Mouse (Mus musculus) megakaryocyte, adult 5-6 weeks (primary cell): ENCODE data around the gene Tamm41. TPM values are rescaled to one million over a fixed set of nuclear protein-coding genes. Genes with fewer than 3 reads are reported as not detected.
A peak's percentile ranks its signal among the peaks of the same experiment; 100 is the strongest.

ENCODE experiments used
- ATAC-seq: 2 replicates; pipeline ENCODE4 v1.8.0; 2016; ENCODE audit warnings: mild to moderate bottlenecking, inconsistent platforms; ENCODE audit not compliant: poor library complexity, severe bottlenecking
- total RNA-seq, 2 experiments: library from RNA; stranded (forward) in 1 of 2; stranded (reverse) in 1 of 2; fragments of 153-499, 151-499 nt in 1 of 2; fragments of 221-1000, 200-1000 nt in 1 of 2; gene quantifications; 2 replicates each; pipeline versions ENCODE4 v1.2.3 to v1.2.4; 2015 to 2017

Gene Tamm41
- total RNA-seq (2015) (22.9 and 24.9 TPM in 2 replicates), total RNA-seq (2017) (29.5 and 31.2 TPM in 2 replicates)

DNA sequence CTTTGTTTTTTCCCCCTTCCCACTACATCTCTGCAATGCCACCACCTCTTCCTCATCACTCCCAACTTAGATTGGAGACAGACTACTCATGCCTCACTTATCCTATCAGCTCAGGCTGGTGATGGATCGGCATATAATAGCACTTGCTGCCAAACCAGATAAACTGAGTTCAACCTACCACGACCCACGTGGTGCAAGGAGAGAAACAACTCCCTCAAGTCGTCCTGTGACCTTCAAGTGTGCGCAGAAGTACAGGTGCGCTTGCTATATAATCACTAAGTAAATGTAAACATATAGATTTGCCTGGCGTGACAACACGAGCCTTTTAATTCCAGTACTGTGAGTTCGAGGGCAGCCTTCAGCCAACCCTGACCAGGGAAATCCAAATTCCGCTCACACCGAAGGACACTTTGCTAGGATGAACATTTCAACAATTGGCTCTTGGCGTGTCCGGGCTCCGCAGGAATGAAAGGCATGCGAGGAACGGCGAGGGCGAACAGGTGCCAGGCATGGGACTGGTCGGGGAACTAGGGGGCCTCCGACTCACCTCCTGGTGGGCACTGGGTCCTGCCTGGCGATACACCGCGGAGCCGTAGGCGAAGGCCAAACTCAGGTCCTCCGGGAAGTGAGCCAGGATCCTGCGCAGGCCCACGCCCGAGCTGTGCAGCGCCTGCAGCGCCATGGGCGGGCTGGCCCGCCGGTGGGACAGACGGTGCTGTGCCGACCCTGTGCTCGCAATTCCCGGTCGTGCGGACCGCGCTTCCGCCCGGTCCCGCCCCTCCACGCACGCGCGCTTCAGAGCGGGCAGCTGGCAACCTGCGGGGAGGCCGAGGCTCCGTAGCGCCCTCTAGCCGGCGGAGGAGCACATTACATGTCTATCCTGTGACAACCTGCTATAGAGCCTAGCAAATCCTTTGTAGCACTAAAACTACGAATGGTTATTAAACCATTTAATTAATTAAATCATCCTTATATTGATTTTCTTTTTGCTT lies at the start of gene Tamm41:
Gene Tamm41 (minus strand): TSS at position 774 of the 992 bp plus-strand sequence.
- peak; percentile 100 for ATAC-seq

DNA sequence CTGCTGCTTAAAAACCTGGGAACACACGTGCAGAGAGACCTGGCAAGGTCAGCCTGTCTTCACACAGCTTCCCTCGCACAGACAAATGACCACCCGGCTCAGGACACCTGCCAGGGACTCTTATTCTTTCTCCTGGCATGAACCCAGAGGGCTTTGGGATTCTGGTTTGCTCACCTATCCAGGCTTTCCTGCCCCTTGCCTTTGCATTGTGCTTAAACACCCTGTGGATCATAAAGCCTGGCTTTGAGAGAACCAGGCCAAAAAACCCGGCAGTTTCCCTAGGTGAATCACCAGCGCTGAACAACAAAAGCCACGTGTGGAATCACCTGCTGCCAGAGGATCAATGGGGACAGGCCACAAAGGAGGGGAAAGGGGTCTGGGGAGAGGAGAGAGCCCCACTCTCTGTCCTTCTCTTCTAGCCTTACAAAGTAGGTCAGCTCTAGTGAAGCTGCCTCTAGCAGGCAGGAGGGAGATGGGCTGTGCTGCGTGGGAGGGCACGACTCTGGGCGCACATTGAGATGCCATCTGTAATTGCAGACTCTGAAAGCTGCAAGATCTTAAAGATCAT lies 47.7 kb upstream of the Tamm41 start:
- no peak for ATAC-seq

DNA sequence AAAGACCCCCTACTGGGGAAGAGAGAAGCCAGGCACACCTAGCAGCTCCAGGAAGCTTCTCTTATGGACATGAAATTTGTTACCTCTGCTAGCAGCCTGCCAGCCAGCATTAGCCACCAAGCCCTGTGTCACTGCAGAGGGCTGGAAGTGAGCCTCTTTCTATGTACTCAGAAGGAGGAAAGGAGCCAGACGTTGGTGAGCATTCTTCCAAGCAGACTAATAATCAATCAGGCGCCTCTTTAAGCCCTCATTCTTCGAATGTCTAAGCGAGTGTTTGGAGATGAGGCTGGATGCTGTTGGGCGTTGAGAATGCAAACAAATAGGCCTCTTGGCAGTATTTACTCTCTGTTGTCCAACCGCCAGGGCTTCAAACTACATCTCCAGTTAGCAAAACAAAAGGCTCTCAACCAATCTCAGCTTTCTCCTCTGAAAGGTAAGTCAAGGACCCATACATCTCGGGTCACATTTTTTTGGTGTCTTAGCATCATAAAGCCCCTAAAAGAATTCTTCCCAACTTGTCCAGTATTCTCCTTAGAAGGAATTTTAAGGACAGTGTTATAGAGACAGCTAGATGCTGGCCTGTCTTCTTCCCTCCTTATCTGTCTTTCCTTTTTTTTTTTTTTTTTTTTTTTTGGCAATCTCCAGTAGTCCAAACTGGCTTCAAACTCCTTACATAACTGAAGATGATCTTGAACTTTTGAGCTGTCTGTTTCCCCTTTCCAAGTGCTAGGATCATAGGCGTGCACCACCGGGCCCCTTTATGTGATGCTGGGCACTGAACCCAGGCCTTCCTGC lies 39.3 kb upstream of the Tamm41 start:
- no peak for ATAC-seq

DNA sequence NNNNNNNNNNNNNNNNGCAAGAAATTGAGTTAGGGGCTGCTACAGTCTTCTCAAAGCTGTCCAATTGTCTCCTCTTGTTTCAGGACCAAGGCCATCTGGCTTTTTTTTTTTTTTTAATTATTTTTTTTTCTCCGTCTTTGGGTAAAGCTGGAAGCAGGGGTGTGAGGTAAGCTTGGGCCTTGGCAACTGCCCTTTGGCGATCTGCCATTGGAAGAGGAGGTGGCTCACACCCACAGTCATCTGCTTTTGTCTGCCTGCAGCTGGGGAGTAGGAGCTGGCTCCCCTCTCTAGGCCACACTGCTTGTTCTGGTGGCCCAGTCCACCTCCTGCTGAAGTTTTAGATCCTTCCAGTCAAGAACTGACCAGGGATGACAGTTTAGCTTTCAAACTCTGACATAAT lies 34.3 kb upstream of the Tamm41 start:
- no peak for ATAC-seq

DNA sequence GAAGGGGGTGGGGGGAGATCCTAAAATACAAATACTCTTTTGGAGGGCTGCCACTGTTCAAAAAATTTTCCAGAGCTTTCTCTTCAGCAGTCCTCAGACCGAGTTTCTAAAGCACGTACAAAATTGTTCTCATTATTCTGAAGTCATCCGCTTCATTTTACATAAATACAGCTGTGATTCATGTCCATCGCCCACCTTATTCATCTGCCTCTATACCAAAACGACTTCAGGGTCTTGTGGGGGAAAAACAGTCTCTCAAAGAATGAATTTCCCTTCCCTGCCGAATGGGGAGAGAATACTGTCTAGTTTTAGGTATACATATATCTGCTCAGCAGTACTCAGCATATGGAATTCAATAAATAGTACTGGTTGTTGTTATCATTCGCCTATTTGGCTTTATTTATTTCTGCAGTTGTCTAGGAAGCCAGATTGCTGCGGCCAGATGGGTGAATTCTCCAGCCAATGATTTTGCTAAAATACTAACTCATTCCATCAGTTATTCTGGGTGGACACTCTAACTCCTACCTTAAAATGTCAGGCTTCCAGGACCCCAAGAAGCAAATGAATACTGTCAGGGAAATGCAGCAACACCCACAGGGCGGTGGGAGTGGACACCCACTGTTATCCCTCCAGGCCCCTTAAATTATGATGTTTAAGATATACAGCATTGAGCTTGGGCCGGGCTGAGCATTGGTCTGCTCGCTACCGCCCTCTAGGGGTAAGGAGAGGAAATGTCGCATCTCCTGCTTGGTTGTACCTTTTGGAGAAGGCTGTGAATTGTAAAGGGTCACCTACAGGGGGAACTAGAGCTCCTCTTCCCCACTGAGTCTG lies 27.9 kb upstream of the Tamm41 start:
- peak; percentile 87 for ATAC-seq

DNA sequence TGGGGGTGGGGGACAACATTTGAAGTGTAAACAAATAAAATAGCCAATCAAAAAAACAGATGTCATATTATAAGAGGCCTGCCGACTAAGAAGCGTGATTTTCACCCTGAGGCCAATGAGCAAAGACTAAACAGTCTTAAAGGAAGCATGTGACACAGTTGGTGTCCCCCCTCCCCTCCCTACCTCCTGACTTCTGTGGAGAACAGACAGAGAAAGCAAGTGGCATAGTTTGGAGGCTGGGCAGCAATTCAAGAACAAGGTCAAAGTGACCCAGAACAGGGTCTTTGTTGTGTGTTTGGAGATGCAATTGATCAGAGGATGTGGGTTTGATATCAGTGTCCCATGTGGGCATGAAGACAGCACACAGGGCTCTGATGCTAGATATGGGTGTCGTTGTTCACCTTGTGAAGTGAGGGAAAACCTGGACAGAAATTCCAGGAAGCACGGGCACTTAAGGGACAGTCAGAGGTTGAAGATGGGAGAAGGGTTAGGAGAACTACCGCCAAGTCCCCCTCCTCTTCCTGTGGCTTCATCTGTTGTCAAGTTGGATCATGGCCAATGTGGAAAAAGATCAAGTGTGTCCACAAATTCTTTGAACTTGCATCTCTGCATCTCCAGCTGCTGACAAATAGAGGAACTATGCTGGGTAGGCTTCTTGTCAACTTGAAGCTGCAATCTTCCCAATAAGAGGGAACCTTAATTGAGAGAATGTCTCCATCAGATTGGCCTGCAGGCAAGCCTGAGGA lies 25.1 kb upstream of the Tamm41 start:
- no peak for ATAC-seq

DNA sequence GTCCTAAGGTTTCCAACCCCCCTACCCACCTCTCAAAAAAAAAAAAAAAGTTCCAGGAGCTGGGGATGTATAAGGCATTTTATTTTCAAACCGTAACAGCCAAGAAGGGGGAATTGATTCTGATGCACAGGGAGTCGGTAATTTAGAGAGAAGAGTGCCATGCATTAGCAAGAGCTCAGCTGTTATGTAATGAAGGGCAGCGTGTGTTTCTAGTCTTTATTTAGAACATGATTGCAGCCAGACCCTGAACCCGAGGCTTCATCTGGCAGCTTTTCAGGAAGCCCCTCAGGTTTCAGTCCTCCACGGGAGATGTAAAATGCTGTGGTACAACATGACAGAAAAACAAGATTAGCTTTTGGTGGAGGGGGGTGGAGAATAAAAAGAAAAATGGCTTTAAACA lies 21.6 kb upstream of the Tamm41 start:
- ATAC-seq: no peak

DNA sequence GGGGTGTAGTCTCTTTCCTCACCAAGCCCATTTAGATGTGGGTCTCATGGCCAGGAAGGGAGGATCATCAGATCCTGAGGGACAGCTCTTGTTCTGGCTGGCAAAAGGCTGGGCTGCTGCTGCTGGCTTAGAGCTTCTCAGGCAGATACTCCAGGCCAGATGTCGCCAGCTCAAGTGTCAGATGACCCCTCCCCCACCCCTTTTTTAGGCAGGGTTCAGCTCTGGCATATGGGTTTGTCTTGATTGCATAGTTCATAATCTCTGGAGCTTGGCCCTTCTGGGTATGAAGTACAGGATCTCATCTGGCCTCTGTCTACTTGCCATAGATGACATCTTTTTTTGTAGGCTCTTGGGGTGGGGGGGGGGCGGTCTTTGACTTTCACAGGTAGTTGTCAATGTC lies 19.0 kb upstream of the Tamm41 start:
- ATAC-seq: no peak

DNA sequence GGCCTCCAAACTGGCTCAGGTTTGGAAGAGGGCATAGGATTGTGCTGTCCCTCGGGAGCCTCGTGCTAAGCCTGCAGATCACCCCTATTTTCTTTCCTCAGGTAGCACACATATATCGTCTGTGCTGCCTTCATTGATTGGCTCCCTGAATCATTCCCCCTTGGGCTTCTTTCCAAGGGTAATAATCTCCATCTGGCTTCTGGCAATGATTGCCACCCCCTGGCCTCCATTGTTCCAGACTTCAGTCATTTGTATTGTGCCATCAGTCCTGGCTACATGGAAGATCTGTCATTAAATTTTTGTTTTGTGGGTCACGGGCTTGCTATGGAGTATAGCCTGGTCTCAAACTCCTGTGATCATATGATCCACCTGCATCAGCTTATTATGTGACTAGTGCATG lies 17.8 kb upstream of the Tamm41 start:
- ATAC-seq: no peak

DNA sequence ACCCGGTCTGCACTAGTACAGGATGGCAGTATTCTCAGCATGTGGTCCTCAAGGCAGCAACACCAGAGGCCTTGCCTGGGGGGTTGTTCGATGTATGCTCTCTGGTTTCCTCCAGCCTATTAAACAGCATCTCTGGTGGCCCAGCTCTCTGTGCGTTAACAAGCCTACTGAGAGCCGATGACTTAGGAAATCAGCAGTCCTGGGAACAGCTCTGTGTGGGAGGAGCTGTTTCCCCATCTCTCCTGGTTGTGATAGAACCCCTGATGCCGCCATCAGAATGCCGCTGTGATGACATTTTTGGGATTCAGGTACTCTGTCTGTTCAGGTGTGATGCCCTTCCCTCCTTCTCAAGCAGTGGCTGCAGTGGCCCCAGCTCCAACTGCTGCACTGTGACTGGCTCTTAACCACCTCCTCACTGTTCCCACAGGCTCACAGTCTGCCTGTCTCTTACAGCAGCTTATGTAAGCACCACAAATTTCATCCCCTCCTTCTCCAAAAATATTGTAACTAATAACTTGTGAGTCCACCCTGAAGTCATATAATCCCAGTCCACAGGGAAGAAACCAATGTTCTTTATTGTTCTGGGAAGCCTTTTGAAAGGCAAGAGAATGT lies 14.0 kb upstream of the Tamm41 start:
- no peak for ATAC-seq

DNA sequence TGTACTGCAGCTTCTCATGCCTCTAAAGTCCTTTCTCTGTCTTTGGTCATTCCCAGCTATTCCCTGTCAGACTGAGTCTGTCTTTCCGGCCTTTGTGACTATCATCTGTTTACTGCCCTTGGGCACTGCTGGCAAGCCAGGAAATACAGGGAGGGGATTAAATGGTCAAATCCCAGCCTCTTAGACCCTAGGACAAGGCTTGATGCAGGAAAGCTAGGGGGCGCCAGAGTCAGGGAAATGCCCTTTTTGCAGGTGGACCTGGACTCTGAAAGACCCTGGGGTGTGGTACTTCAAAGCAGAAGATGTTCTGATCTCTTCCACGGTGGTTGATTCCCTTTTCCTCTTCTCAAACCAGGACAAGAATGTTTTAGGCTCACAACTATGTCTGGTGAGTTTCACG lies 11.3 kb upstream of the Tamm41 start:
- ATAC-seq: no peak

DNA sequence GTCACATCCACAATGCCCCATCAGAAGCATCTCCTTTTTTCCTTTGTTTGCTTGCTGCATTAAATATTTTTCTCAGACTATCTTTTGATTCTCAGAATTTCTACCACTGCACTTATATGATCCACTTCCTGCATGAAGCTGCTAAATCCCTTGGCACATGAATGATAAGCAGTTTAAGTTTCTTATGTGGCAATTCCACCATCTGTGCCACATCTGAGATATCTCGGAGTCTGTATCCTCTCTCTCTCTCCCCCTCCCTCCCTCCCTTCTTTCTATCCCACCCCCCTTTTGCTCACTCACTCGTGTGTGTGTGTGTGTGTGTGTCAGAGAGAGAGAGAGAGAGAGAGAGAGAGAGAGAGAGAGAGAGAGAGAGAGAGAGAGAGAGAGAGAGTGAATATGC lies 10.1 kb upstream of the Tamm41 start:
- ATAC-seq: no peak

DNA sequence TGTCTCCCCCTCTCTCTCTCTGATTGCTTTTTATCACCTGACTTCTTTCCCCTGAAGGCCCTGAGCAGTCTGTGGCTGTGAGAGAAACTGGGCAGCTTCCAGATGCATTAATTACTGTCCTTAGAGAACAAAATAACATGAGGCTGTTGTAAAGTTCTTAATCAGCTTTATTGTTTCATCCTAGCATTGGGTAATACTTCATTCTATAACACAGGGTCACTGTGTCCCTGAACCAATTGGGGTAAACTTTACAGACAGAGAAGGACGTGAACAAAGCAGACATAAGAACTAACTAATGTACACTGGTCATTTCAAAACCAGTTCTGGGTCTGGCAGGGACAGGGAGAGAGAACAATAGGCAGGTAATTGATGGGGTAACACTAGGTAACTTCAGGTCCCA lies 8.4 kb upstream of the Tamm41 start:
- no peak for ATAC-seq

DNA sequence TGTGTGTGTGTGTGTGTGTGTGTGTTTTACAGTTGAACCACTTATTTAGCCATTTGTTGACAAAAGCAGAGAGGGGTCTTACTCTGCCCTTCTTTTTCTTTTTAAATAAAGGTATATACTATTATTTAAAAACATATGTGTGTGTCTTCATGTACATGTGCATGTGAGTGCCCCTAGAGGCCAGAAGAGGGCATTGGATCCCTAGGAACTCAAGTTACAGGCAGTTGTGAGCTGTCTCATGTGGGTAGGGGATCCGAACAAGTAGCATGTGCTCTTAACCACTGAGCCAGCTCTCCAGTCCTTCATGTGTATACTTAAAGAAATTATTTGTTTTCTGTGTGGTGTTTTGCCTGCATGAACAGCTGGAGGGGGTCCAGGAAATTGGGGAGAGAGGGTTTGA lies 7.0 kb upstream of the Tamm41 start:
- ATAC-seq: no peak

DNA sequence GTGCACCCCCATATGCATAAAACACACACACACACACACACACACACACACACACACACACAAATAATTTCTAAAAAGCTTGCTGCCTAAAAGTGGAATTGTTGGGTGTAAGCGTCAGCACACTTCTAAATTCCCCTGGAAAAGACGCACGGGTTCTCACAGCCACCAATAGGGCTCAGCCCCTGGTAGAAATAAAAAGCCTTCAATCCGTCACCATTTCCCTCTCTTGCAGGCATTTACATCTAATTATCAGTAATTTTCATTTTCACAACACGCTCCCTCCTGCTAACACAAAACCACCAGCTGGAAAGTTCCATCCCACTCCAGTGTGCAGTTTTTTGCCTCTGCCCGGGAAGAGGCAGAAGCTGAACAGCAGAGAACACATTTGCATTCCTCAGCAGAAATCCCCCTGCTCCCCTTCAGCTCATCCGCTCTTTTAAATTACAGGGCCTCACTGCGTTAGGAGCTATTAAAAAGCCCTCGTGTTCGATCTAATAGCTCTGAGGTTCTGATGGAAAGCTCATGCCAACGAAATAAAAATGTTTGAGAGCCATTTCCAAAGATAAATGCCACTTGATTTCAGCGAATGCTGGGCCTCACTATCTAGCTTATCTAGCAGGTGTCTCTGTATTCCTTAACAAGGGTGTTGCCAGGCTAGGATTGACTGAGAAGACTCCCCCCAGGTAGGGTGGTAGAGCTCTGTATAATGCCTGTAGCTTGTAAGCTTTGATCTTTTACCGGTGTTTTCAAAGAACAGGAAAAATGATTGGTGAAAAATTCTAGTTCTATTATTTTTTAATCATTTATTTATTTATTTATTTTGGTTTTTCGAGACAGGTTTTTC lies 6.2 kb upstream of the Tamm41 start:
- no peak for ATAC-seq

DNA sequence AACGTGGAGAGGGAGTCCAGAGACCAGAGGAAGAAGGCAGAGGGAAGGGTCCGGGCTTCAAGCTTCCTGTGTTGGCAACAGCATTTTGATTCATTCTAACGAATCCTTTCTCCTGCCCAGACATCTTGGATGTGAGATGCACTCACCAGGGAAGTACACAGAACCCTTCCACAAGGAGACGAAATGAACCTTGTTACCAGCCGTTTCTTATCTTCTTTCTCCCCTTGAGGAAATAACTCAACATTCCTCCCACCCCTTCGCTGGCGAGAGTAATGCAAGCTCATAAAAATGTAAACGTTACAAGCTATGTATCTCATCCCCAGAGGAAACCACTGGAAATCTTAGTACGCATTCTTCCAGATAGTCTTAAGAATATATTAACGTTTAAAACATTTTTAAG lies 4.9 kb upstream of the Tamm41 start:
- no peak for ATAC-seq

DNA sequence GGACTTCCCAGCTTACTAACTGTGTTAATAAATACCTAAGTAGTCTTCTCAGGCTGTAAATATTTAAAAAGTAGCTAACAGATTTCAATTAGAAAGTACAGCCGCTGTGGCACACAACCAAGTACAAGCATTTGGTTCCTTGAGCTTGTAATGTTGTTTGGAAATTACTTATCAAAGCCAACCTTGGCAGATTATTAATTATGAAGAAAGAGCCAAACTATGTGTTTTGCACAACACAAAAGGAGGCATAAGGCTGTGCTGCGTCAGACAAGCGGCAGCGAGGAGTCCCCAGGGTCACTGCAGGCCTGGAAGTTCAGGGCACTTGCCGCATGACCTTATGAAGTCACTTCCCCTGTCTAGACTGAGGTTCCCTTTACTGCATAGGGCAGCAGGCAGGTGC lies 4.2 kb downstream of the Tamm41 start:
- no peak for ATAC-seq

DNA sequence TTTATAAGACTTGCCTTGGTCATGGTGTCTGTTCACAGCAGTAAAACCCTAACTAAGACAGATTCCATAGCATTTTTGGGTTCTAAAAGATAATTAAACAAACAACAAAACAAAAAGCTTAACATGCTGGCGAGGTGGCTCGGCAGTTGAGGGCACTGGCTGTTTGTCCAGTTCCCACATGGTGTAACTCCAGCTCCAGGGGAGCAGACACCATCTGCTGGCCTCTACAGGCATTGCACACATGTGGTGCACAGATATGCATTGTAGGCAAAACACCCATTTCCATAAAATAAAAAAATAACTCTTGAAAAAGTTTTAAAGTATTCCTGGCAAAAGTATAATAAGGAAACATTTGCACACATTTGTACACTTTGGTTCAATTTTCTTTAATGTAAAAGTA lies 7.6 kb downstream of the Tamm41 start:
- ATAC-seq: 0 out of 2 replicates have a peak, but pooled peaks have one; percentile 51

DNA sequence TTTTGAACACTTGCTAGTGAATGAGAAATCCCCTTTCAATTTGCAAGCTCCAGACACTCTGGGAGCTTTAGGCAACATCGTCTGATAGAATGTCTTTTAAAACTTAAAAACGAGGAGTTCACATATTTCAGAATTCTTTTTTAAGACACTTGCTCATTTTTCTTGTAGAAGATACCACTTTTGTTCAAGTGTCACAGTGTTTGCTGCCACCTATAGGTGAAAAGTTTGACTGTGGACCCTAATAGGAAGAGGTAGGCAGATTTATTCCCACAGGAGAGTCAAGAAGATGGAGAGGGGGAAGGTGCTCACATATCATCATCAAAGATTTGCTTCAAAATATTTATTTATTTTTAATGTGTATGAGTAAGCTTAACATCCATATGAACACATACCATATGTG lies 8.4 kb downstream of the Tamm41 start:
- no peak for ATAC-seq
